Mouse (Mus musculus) gastrocnemius, adult 2 months (tissue): ENCODE data around the gene Traf7. TPM values are rescaled to one million over a fixed set of nuclear protein-coding genes. Genes with fewer than 3 reads are reported as not detected.

Experiments used
- DNase-seq: peaks from one replicate; pipeline ENCODE4 v3.0.0; 2022
- H3K27ac ChIP-seq: fragments of 200-600 bp; 2 replicates; pipeline ENCODE4 v1.8.1; 2022; ENCODE audit warnings: mild to moderate bottlenecking
- H3K4me3 ChIP-seq: fragments of 200-600 bp; 2 replicates; pipeline ENCODE4 v1.8.1; 2022; ENCODE audit warnings: mild to moderate bottlenecking, moderate library complexity
- CTCF ChIP-seq: fragments of 200-600 bp; IDR thresholded peaks from 2 replicates; pipeline ENCODE4 v1.8.1; 2022; ENCODE audit warnings: antibody characterized with exemption, mild to moderate bottlenecking, moderate library complexity
- intact Hi-C: fragments of 180-260 bp; cut with DNase I; formaldehyde crosslinking; loops from one replicate; pipeline ENCODE4 v1.15.1; 2025
- total RNA-seq, 2 experiments: library from RNA; stranded (reverse); gene quantifications; 2 replicates each; pipeline ENCODE4 v1.2.3; 2021

Traf7 gene
- total RNA-seq, 2 experiments from 2014 or later, result 27.3 to 35.2 TPM

DNA sequence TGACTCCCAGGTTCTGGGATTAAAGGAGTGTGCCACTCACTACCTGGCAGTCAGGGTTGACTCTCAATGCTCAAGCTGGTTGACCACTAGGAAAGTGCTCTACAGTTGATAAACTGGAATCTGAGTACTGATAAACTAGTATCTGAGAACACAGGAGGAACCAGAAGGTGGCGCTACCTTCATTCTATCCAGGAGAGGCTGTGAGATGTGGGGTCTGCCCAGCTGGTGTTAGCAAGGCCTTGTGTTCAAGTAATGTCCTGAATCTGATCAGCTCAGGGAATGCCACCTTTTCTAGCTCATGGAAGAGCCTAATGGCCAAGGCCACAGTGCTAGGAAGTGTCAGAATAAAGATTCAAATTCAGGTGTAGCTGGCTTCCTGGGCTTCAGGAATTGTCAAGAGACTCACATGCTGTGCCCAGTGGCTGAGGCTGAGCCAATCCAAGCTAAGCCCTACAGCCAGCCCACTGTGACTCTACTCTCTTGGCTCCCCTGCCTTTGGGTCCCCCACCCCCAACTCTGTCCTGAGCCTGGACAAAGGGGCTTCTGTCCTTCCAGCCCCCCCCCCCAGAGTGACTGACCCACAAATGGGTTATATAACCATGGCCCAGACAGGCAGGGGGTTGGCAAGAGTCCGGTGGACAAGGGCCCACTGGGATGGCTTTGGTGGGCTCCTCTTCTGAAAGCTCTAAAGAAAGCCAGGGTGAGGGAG is 33.0 kb downstream of the Traf7 start:
- peak; percentile 78 for TF ChIP-seq CTCF
- intact Hi-C loops, result loop anchor here (2.0 kb wide), 1 partner anchor 40 kb away; the partner anchor contains the start of gene Rab26
- Histone ChIP-seq H3K27ac (no peak overlapping the region), H3K4me3 (no peak overlapping the region)
- DNase-seq, result no peak

DNA sequence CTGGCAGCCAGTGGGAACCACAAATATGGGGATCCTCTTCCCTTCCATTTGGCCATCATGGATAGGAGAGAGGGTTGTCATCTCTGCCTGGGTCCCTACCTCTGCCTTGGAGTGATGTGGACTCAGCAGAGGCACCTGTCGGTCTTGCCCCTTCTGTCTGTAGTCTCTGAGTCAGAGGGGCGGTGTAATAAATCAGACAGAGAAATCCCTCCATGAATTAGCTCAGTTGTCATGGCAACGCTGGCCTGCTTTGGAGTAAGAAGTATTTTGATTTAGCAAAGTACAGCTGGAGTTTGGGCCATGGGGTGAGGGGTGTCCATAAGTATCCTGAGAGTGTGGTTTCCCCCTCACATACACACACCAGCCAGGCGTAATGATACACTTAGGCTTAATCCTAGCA is 37.3 kb downstream of the Traf7 start:
- intact Hi-C loops, result no loop called here
- TF ChIP-seq CTCF, result no peak
- no peak for DNase-seq
- no peak overlapping the region for H3K4me3 ChIP-seq
- no peak overlapping the region for H3K27ac ChIP-seq

DNA sequence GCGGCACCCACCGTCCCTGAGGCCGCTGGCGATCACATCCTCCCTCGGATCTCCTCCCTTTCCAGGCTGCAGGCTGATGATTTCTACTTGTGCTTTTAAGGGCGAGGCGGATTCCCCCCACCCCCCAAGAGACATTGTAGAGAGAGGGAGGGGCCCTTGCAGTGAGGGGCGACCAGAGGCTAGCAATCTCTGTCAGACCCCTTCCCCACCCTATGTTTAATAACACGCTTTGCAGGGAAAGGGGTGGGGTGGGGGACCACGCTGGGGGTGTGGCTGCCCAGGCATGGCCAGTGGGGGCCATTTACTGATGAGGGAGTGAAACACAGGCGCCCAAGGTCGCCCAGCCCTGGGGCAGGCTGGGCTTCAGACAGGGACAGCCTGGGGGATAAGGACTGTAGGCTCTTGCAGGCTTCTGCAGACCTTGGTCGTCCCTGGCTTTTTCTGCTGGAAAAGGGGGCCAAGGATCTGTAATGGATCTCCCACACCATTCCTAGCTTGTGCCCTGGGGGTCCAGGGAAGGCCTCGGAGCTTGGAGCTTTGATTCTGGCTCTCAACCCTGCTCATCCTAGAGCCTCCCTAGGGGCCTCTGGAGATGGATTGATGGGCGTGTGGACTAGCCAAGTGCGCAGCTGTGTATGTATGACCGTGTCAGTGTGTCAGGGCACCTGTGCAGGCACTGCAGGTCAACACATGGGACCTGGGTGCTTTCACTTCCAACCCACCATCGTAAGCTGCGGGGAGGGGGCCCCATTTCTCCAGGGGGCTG is 38.3 kb downstream of the Traf7 start:
- H3K27ac ChIP-seq, result no peak overlapping the region
- intact Hi-C loops, result loop anchor here (5.0 kb wide), 1 partner anchor 38 kb away; the partner anchor contains the start of gene Traf7
- no peak for TF ChIP-seq CTCF
- DNase-seq, result no peak
- H3K4me3 ChIP-seq, result peak overlapping the region; percentile 81

DNA sequence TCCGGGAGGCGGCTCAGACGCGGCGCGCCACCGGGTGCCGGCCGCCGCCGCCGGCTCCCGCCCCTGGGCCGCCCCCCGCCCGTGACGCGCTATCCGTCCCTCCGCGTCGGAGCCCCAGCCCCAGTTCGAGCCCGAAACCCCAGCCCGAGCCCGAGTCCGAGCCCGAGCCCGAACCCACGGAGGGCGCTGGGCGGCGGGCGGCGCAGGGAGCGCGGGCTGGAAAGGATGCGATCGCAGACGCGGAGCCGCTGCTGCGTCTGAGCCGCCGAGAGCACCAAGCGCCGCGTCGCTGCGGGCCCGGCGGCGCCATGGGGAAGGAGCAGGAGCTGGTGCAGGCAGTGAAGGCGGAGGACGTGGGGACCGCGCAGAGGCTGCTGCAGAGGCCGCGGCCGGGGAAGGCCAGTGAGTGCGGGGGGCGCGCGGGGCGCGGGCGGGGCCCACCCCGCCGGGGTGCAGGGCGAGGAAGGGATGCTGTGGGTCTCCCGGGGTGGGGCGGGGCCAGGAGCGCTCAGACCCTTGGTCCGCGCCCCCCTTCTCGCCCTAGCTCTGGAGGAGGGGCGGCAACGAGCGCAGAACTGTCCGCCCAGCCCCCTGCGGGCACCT is 39.0 kb downstream of the Traf7 start:
- no peak for TF ChIP-seq CTCF
- peak overlapping the region; percentile 28 for H3K27ac ChIP-seq
- H3K4me3 ChIP-seq, result peak overlapping the region; percentile 81
- peak; percentile 48 for DNase-seq
- intact Hi-C loops, result loop anchor here (5.0 kb wide), 1 partner anchor 39 kb away; the partner anchor contains the start of gene Traf7

DNA sequence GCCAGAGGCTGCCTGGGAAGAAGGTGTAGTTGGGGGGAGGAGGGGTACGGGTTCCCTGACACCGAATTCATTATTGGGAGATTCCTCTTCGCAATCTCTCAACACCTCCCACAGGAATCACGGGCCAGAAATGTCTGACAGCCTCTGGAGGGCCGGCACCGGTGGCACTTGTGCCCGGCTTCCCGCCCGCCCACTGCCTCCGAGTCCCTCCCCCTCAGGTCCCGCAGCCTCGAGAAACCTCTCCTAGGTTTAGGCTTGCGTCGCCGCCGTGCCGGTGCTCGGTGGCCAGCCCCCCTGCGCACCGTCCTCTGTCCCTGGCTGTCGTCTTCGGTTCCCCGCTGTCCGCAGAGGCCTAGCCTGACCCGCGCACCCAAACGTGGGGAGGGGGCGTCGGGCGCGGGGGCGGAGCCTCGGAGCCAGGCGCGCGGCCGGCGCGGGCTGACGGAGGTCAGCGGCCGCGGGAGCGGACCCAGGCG is 39.5 kb downstream of the Traf7 start, which contains the start of gene Caskin1:
Gene Caskin1 (plus strand): TSS at position 416 of the 476 bp plus-strand sequence.
- no peak for DNase-seq
- intact Hi-C loops, result loop anchor here (5.0 kb wide), 1 partner anchor 39 kb away; the partner anchor contains the start of gene Traf7

GRCm38 (mm10) chr17:24485090-24485860 is 42.5 kb downstream of the Traf7 start:
- intact Hi-C loops, result loop anchor here (5.0 kb wide), 1 partner anchor 42 kb away; the partner anchor contains the start of gene Traf7
- TF ChIP-seq CTCF, result no peak
- Histone ChIP-seq H3K27ac (no peak overlapping the region), H3K4me3 (no peak overlapping the region)
- DNase-seq, result peak; percentile 68

More for the DNA sequence above, 39.5 kb downstream of the Traf7 start, which contains the start of gene Caskin1:
- TF ChIP-seq CTCF, result no peak
- Histone ChIP-seq H3K27ac (peak within 1 kb of the TSS; percentile 28), H3K4me3 (peak within 1 kb of the TSS; percentile 81)

GRCm38 (mm10) chr17:24483495-24483894 is 44.2 kb downstream of the Traf7 start:
- Histone ChIP-seq H3K4me3 (no peak overlapping the region), H3K27ac (no peak overlapping the region)
- TF ChIP-seq CTCF, result no peak
- intact Hi-C loops, result no loop called here
- DNase-seq, result no peak

DNA sequence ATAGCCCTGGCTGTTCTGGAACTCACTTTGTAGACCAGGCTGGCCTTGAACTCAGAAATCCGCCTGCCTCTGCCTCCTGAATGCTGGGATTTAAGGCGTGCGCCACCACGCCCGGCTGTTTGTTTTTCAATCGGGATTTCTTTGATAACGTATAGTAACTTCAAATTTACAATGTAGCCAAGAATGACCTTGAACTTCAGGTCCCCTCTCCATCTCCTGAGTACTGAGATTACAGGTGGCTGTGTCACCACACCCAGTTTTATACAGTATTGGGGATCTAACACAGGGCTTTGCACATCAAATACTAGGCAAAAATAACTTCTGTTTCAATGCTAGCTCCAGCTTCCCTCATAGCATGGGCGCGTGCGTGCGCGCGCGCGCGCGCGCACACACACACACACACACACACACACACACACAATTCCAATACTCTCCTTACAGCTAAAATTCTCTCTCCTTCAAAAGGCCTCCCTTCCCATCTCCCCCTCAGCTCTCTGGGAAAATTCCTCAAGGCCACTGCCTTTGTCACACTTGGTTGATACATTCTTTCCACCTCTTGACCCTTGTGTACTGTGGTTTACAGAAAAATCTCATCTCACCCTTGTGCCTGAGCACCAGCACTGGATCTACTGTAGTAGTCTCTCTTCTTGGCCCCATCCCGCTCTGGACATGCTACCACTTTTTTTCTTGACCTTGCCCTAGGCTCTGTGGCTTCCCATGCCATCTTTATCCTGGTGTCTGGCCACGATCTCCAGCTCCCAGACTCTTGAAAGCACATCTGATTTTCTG is 46.5 kb downstream of the Traf7 start:
- no peak for TF ChIP-seq CTCF
- intact Hi-C loops, result no loop called here

DNA sequence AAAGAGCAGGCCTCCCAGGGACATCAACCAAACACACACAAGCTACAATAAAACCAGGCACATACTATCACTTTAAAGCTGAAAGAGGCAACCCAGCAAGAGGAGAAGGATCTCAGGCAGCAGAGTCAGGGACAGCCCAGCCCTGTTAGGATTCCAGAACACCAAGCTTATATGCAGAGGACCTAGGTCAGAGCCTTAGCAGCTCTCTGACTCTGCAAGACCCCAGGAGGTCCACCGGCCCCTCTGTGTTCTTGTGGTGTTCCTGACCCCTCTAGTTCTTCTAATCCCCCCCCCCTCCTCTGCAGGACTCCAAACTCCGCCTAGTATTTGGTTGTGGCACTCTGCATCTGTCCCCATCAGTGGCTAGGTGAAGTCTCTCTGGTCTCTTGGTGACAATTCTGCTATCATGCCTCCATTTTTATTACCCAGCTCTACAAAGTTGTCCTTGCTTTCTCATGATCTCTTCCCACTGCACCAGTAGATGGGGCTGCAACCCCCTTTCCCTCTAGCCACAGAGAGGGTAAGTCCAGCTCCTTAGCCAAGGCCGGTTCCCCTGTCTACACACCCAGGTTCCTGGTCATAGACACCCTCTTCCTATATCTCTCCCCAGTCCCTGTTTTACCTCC is 47.4 kb downstream of the Traf7 start:
- no peak overlapping the region for H3K4me3 ChIP-seq
- intact Hi-C loops, result no loop called here
- TF ChIP-seq CTCF, result peak; percentile 10; the same call in 1 of the 2 replicates
- H3K27ac ChIP-seq, result no peak overlapping the region
- no peak for DNase-seq

More for the DNA sequence above, 46.5 kb downstream of the Traf7 start:
- H3K27ac ChIP-seq, result no peak overlapping the region
- H3K4me3 ChIP-seq, result no peak overlapping the region
- no peak for DNase-seq

- peak overlapping the region; percentile 76 for H3K4me3 ChIP-seq
- H3K27ac ChIP-seq, result peak overlapping the region; percentile 99
- TF ChIP-seq CTCF, result no peak
- intact Hi-C loops, result no loop called here
- DNase-seq, result no peak
These were observed 48.3 kb downstream of the Traf7 start for GRCm38 (mm10) chr17:24479431-24479830.
